In the genomic region with DNA sequence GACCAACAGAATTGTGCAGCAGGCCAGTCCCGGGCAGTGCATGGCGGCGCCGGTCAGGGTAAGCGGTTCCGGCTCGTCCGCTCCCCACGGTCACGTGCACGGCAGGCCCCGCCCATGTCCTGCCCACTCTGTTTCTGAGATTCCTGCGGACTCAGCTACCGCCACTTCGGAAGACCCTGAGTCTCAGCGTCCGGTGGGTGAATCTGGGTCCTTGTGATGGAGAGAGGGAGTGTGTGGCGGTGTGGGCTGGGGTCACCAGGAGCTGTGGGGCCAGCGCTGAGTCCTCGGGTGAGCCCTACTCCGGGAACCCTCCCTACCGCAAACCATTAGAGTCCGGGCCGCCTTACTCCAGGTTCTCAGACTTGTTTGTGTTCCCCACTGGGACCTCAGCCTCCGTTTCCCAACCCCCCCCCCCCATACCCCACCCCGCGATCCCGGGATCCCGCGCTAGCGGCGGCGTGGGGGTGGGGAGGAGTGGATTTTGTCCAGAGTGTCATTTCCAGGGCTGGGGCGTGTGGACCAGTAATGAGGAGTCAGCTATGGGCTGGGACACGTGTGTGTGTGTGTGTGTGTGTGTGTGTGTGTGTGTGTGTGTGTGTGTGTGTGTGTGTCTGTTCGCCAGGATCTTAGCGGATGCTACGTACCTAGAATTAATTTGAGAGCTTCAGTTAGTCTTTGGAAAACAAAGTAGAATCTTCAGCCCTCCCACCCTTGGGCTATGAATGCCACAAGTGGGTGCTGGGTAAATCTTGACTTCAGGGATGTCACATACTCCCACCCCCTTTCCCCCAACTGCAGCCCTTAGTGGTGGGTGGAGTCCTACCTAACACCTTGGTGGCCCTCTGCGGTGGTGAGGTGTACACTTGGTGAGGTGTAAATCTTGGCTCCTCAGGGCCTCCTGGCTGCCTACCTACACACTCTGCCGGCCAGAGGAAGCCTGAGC, we compare ENCODE assay signal across 8 mouse cellular contexts. TPM values are rescaled to one million over a fixed set of nuclear protein-coding genes. Genes with fewer than 3 reads are reported as not detected.
DNase-seq lines count a peak whose midpoint lies in the region; ATAC-seq and TF ChIP-seq lines count a peak whose summit lies in the region.

A gene (minus strand): TSS at position 94 of the 943 bp plus-strand sequence.
A gene (plus strand): TSS at position 115 of the 943 bp plus-strand sequence.

- ATAC-seq in erythroid progenitor cell, adult 5-6 weeks (replicated peaks; ENCODE audit: low FRiP score, poor library complexity, severe bottlenecking): peak; percentile 86
- ATAC-seq in heart, embryonic 12.5 days (ENCODE audit: insufficient number of reproducible peaks, low FRiP score): peak; percentile 93
- ATAC-seq in kidney, embryonic 16.5 days (ENCODE audit: low FRiP score, low TSS enrichment): peak; percentile 97
- ATAC-seq in monocyte, adult 5-6 weeks (replicated peaks; ENCODE audit: insufficient number of reproducible peaks, low FRiP score, low TSS enrichment, poor library complexity, severe bottlenecking): peak; percentile 78

- WGBS in heart, embryonic 12.5 days: 2% methylated on average over 38 of the region's 40 CpGs
- under 1% methylated on average over 37 of the region's 40 CpGs for WGBS in kidney, embryonic 16.5 days
- 1% methylated on average over 40 of the region's 40 CpGs for WGBS in liver, adult 2 months

- H3K27me3 ChIP-seq in heart, embryonic 12.5 days (replicated peaks): 0 out of 2 replicates have a peak, but pooled peaks cover 9% of the 10 kb centered on the region
- no peaks in the 10 kb centered on the region for H3K27me3 ChIP-seq in kidney, embryonic 16.5 days (ENCODE audit: insufficient read depth, low read length)
- H3K27me3 ChIP-seq in liver, adult 2 months (ENCODE audit: control insufficient read depth, insufficient read depth, low read length): no peaks in the 10 kb centered on the region

- H3K4me1 ChIP-seq in brown adipose tissue, adult 24 weeks (ENCODE audit: control insufficient read depth, insufficient read depth, insufficient read length, low read length): peaks cover 7% of the 10 kb centered on the region
- peaks cover 25% of the 10 kb centered on the region for H3K4me1 ChIP-seq in heart, embryonic 12.5 days (replicated peaks)
- H3K4me1 ChIP-seq in kidney, embryonic 16.5 days (ENCODE audit: insufficient read depth, low read length): peaks cover 13% of the 10 kb centered on the region
- peaks cover 9% of the 10 kb centered on the region for H3K4me1 ChIP-seq in liver, adult 2 months (ENCODE audit: control insufficient read depth, insufficient read depth, low read length)

- peak within 1 kb of the TSS; percentile 79 for H3K9ac ChIP-seq in heart, embryonic 12.5 days
- peak within 1 kb of the TSS; percentile 83 for H3K9ac ChIP-seq in kidney, embryonic 16.5 days (replicated peaks; ENCODE audit: low read length)
- peak within 1 kb of the TSS; percentile 95 for H3K9ac ChIP-seq in liver, adult 2 months (ENCODE audit: low read depth, low read length)

- peak within 1 kb of the TSS; percentile 69 for H3K27ac ChIP-seq in brown adipose tissue, adult 24 weeks (replicated peaks; ENCODE audit: low read depth, low read length)
- peak within 1 kb of the TSS; percentile 76 for H3K27ac ChIP-seq in heart, embryonic 12.5 days (ENCODE audit: poor library complexity, severe bottlenecking)
- H3K27ac ChIP-seq in kidney, embryonic 16.5 days (ENCODE audit: low read length): peak within 1 kb of the TSS; percentile 81
- peak within 1 kb of the TSS; percentile 82 for H3K27ac ChIP-seq in liver, adult 2 months (replicated peaks; ENCODE audit: insufficient read depth, low read depth, low read length)

- DNase-seq in CD4-positive helper T cell, adult 2 months (ENCODE audit: low read depth, low spot score): peak; percentile 77
- DNase-seq in liver, adult 2 months (ENCODE audit: extremely low read depth, low read depth, low spot score): peak; percentile 30
- DNase-seq in spleen, postnatal 36 days (ENCODE audit: low spot score in 2 of 2): peak; percentile 87 to 88

- H3K9me3 ChIP-seq in heart, embryonic 12.5 days (replicated peaks): no peaks in the 10 kb centered on the region
- no peaks in the 10 kb centered on the region for H3K9me3 ChIP-seq in kidney, embryonic 16.5 days (ENCODE audit: low read length)

- H3K36me3 ChIP-seq in heart, embryonic 12.5 days: peaks cover 27% of the 10 kb centered on the region
- 0 out of 2 replicates have a peak, but pooled peaks cover 3% of the 10 kb centered on the region for H3K36me3 ChIP-seq in kidney, embryonic 16.5 days (ENCODE audit: insufficient read depth, low read length)
- H3K36me3 ChIP-seq in liver, adult 2 months (ENCODE audit: control insufficient read depth, insufficient read depth, low read length): no peaks in the 10 kb centered on the region

- TF ChIP-seq CTCF in liver, adult 2 months (IDR thresholded peaks at IDR 0.05; ENCODE audit: low read depth, low read length): no peak

- peak; percentile 65 for TF ChIP-seq POLR2A in liver, adult 2 months (IDR thresholded peaks at IDR 0.05; ENCODE audit: extremely low read depth, insufficient read depth, low read length)

- H3K4me3 ChIP-seq in brown adipose tissue, adult 24 weeks (ENCODE audit: insufficient read depth, low read depth, low read length): peak within 1 kb of the TSS; percentile 98
- H3K4me3 ChIP-seq in heart, embryonic 12.5 days: peak within 1 kb of the TSS; percentile 64
- H3K4me3 ChIP-seq in kidney, embryonic 16.5 days (ENCODE audit: low read length): peak within 1 kb of the TSS; percentile 73
- H3K4me3 ChIP-seq in liver, adult 2 months (ENCODE audit: insufficient read depth, low read depth, low read length): peak within 1 kb of the TSS; percentile 97

- H3K4me2 ChIP-seq in heart, embryonic 12.5 days: peak within 1 kb of the TSS; percentile 82
- H3K4me2 ChIP-seq in kidney, embryonic 16.5 days (replicated peaks; ENCODE audit: low read depth, low read length): peak within 1 kb of the TSS; percentile 96

- H3K79me2 ChIP-seq in liver, adult 2 months (ENCODE audit: control insufficient read depth, insufficient read depth, low read length): no peaks in the 10 kb centered on the region

RNA-seq across cellular contexts. Expression of the first gene that starts in this region (rescaled TPM):
- 3.8 and 7.7 TPM in 2 replicates for polyA plus RNA-seq in brown adipose tissue, adult 24 weeks (2012; ENCODE audit: insufficient read depth, insufficient read length, missing spikeins)
- 2.5 and 3.8 TPM in 2 replicates for total RNA-seq in erythroid progenitor cell, adult 5-6 weeks (2015; ENCODE audit: low replicate concordance)
- 2.3 and 13.5 TPM in 2 replicates for total RNA-seq in erythroid progenitor cell, adult 5-6 weeks (2017; ENCODE audit: low replicate concordance)
- 7.3 and 7.5 TPM in 2 replicates for polyA plus RNA-seq in heart, embryonic 12.5 days (2016; fragmentation: Nextera tagmentation; extraction: Ambion mirVana)
- polyA plus RNA-seq in kidney, embryonic 16.5 days (2015; fragmentation: Nextera tagmentation; extraction: Ambion mirVana): 8.3 and 8.7 TPM in 2 replicates
- total RNA-seq in liver, adult 2 months (2014; rRNA removed): 2.1 and 2.6 TPM in 2 replicates
- 8.7 and 11.9 TPM in 2 replicates for polyA plus RNA-seq in liver, adult 2 months (2012; rRNA removed)
- total RNA-seq in monocyte, adult 5-6 weeks (2017): 15.0 to 19.4 TPM (median 17.0 TPM) in 3 replicates

RNA-seq across cellular contexts. Expression of the second gene that starts in this region (rescaled TPM):
- 2.1 and 3.1 TPM in 2 replicates for polyA plus RNA-seq in brown adipose tissue, adult 24 weeks (2012; ENCODE audit: insufficient read depth, insufficient read length, missing spikeins)
- 0.84 TPM in 1 of 2 replicates, not detected in the other for total RNA-seq in erythroid progenitor cell, adult 5-6 weeks (2015; ENCODE audit: low replicate concordance)
- not detected in 2 replicates for total RNA-seq in erythroid progenitor cell, adult 5-6 weeks (2017; ENCODE audit: low replicate concordance)
- 9.8 and 10.8 TPM in 2 replicates for polyA plus RNA-seq in heart, embryonic 12.5 days (2016; fragmentation: Nextera tagmentation; extraction: Ambion mirVana)
- polyA plus RNA-seq in kidney, embryonic 16.5 days (2015; fragmentation: Nextera tagmentation; extraction: Ambion mirVana): 11.3 and 12.5 TPM in 2 replicates
- total RNA-seq in liver, adult 2 months (2014; rRNA removed): 2.5 and 3.9 TPM in 2 replicates
- 5.3 and 7.5 TPM in 2 replicates for polyA plus RNA-seq in liver, adult 2 months (2012; rRNA removed)
- 8.4 to 16.4 TPM (median 13.5 TPM) in 3 replicates for total RNA-seq in monocyte, adult 5-6 weeks (2017)

Comparison
In these comparisons a context has a peak if more than half of its experiments do, and no peak if none do; other contexts are left out.
1. Peak in every context shown above with its lines: DNase-seq, ATAC-seq, H3K4me3 ChIP-seq and H3K27ac ChIP-seq.
2. DNase-seq: peak in every context shown above with its lines; median percentile 88 in spleen, postnatal 36 days; 77 in CD4-positive helper T cell, adult 2 months; 30 in liver, adult 2 months.